Mouse (Mus musculus) CH12.LX (cell line): Measurements from ENCODE around the gene Nudt16l1. TPM values are rescaled to one million over a fixed set of nuclear protein-coding genes. Genes with fewer than 3 reads are reported as not detected.

ENCODE experiments used
- DNase-seq: peaks from one replicate; pipeline ENCODE4 v3.0.0-alpha.2; 2013; ENCODE audit errors: extremely low read depth
- H3K27ac ChIP-seq: 2 replicates; pipeline ENCODE4 v1.5.1; 2012; ENCODE audit warnings: low read depth, mild to moderate bottlenecking, control low read depth, moderate library complexity; ENCODE audit not compliant: insufficient read depth
- H3K27me3 ChIP-seq: replicated peaks from 2 replicates; pipeline ENCODE3; 2012; ENCODE audit warnings: inconsistent platforms
- H3K36me3 ChIP-seq, 2 experiments: replicated peaks in 1 of 2; 2 replicates each; pipeline versions ENCODE3 to v1.6.1; 2012; ENCODE audit warnings: inconsistent platforms in 1 of 2, low read length in 1 of 2, mild to moderate bottlenecking in 1 of 2, mixed read lengths in 1 of 2, moderate library complexity in 1 of 2; ENCODE audit not compliant: control insufficient read depth in 1 of 2, insufficient read depth in 1 of 2
- H3K4me1 ChIP-seq, 2 experiments: 2 replicates each; pipeline ENCODE4 v1.6.1; 2012; ENCODE audit warnings: inconsistent platforms in 1 of 2, moderate library complexity in 1 of 2; ENCODE audit not compliant: insufficient read depth in 2 of 2, control insufficient read depth in 1 of 2
- H3K4me2 ChIP-seq: 2 replicates; pipeline ENCODE4 v1.6.1; 2012; ENCODE audit warnings: low read depth, mild to moderate bottlenecking, control low read depth; ENCODE audit not compliant: poor library complexity, insufficient read depth, severe bottlenecking
- H3K4me3 ChIP-seq, 3 experiments: fragments of 150-350 bp in 1 of 3; sonication (generic) in 1 of 3; replicated peaks in 1 of 3; 2 replicates each; pipeline versions ENCODE3 to v1.5.1; 2011 to 2012; ENCODE audit warnings: low read depth in 2 of 3, low read length in 2 of 3, mild to moderate bottlenecking in 2 of 3, moderate library complexity in 2 of 3, control low read depth in 1 of 3, improper control_type of control experiment in 1 of 3, inconsistent platforms in 1 of 3, mixed read lengths in 1 of 3; ENCODE audit not compliant: poor library complexity in 1 of 3
- H3K79me2 ChIP-seq: replicated peaks from 2 replicates; pipeline ENCODE4 v1.6.1; 2012; ENCODE audit warnings: mild to moderate bottlenecking, moderate library complexity; ENCODE audit not compliant: control insufficient read depth, poor library complexity, insufficient read depth, severe bottlenecking; ENCODE audit errors: extremely low read depth
- H3K9ac ChIP-seq: 2 replicates; pipeline ENCODE4 v1.6.1; 2012; ENCODE audit warnings: low read depth, mild to moderate bottlenecking, control low read depth, moderate library complexity; ENCODE audit not compliant: insufficient read depth
- H3K9me3 ChIP-seq: replicated peaks from 2 replicates; pipeline ENCODE3; 2012; ENCODE audit warnings: low read length, inconsistent platforms, mixed read lengths
- BHLHE40 ChIP-seq: IDR thresholded peaks from 2 replicates; pipeline ENCODE4 v1.6.1; 2011; ENCODE audit warnings: mild to moderate bottlenecking, low read depth, low read length, improper control_type of control experiment
- CHD1 ChIP-seq: IDR thresholded peaks from 2 replicates; pipeline ENCODE4 v1.6.1; 2012; ENCODE audit warnings: low read depth, low read length, improper control_type of control experiment, inconsistent platforms
- CTCF ChIP-seq, 2 experiments: IDR thresholded peaks in 1 of 2; conservative IDR thresholded peaks in 1 of 2; 2 replicates each; pipeline ENCODE4 v1.5.1; 2011 to 2012; ENCODE audit warnings: low read depth in 2 of 2, low read length in 2 of 2, improper control_type of control experiment in 1 of 2, inconsistent platforms in 1 of 2, mild to moderate bottlenecking in 1 of 2, moderate library complexity in 1 of 2
- E2F4 ChIP-seq: IDR thresholded peaks from 2 replicates; pipeline ENCODE4 v1.6.1; 2011; ENCODE audit warnings: low read depth, low read length, improper control_type of control experiment; ENCODE audit not compliant: insufficient replicate concordance
- EP300 ChIP-seq: IDR thresholded peaks from 2 replicates; pipeline ENCODE4 v1.6.1; 2011; ENCODE audit warnings: low read length, improper control_type of control experiment
- ETS1 ChIP-seq: conservative IDR thresholded peaks from 2 replicates; pipeline ENCODE4 v1.6.1; 2012; ENCODE audit warnings: low read depth, mild to moderate bottlenecking, inconsistent platforms, low read length, improper control_type of control experiment, moderate library complexity
- IRF4 ChIP-seq: IDR thresholded peaks from 2 replicates; pipeline ENCODE4 v1.6.1; 2014; ENCODE audit warnings: low read depth, mild to moderate bottlenecking, inconsistent platforms, low read length, improper control_type of control experiment
- JUN ChIP-seq: IDR thresholded peaks from 2 replicates; pipeline ENCODE4 v1.6.1; 2011; ENCODE audit warnings: low read depth, mild to moderate bottlenecking, low read length, improper control_type of control experiment, moderate library complexity; ENCODE audit not compliant: insufficient read depth
- MAFK ChIP-seq: IDR thresholded peaks from 2 replicates; pipeline ENCODE4 v1.6.1; 2011; ENCODE audit warnings: low read length, improper control_type of control experiment; ENCODE audit not compliant: insufficient replicate concordance
- MAZ ChIP-seq: IDR thresholded peaks from 2 replicates; pipeline ENCODE4 v1.6.1; 2012; ENCODE audit warnings: low read depth, mild to moderate bottlenecking, inconsistent platforms, low read length, improper control_type of control experiment, moderate library complexity
- MEF2A ChIP-seq: IDR thresholded peaks from 2 replicates; pipeline ENCODE4 v1.6.1; 2014; ENCODE audit warnings: low read depth, mild to moderate bottlenecking, inconsistent platforms, low read length, improper control_type of control experiment, borderline replicate concordance
- MYC ChIP-seq: IDR thresholded peaks from 2 replicates; pipeline ENCODE4 v1.6.1; 2011; ENCODE audit warnings: low read depth, mild to moderate bottlenecking, improper control_type of control experiment, low read length
- NELFE ChIP-seq: IDR thresholded peaks from 2 replicates; pipeline ENCODE4 v1.6.1; 2011; ENCODE audit warnings: low read depth, low read length, improper control_type of control experiment
- POLR2AphosphoS2 ChIP-seq: IDR thresholded peaks from 2 replicates; pipeline ENCODE4 v1.6.1; 2011; ENCODE audit warnings: low read depth, low read length, improper control_type of control experiment
- RAD21 ChIP-seq: IDR thresholded peaks from 2 replicates; pipeline ENCODE4 v1.6.1; 2011; ENCODE audit warnings: low read depth, mild to moderate bottlenecking, low read length, improper control_type of control experiment, moderate library complexity
- RCOR1 ChIP-seq: conservative IDR thresholded peaks from 2 replicates; pipeline ENCODE4 v1.6.1; 2012; ENCODE audit warnings: low read depth, mild to moderate bottlenecking, inconsistent platforms, low read length, improper control_type of control experiment
- SMC3 ChIP-seq: IDR thresholded peaks from 2 replicates; pipeline ENCODE4 v1.6.1; 2011; ENCODE audit warnings: low read depth, low read length, improper control_type of control experiment
- UBTF ChIP-seq: IDR thresholded peaks from 2 replicates; pipeline ENCODE4 v1.6.1; 2012; ENCODE audit warnings: low read depth, mild to moderate bottlenecking, inconsistent platforms, low read length, improper control_type of control experiment, moderate library complexity
- USF2 ChIP-seq: conservative IDR thresholded peaks from 2 replicates; pipeline ENCODE4 v1.6.1; 2011; ENCODE audit warnings: low read depth, low read length, improper control_type of control experiment
- ZC3H11A ChIP-seq: IDR thresholded peaks from 2 replicates; pipeline ENCODE4 v1.6.1; 2012; ENCODE audit warnings: low read depth, mild to moderate bottlenecking, inconsistent platforms, low read length, improper control_type of control experiment
- ZKSCAN1 ChIP-seq: IDR thresholded peaks from 2 replicates; pipeline ENCODE4 v1.6.1; 2012; ENCODE audit warnings: low read depth, inconsistent platforms, low read length, improper control_type of control experiment, borderline replicate concordance
- ZMIZ1 ChIP-seq: IDR thresholded peaks from 2 replicates; pipeline ENCODE4 v1.6.1; 2012; ENCODE audit warnings: low read depth, mild to moderate bottlenecking, inconsistent platforms, low read length, improper control_type of control experiment
- dilution Hi-C: fragments of 300-500 bp; cut with MboI; formaldehyde crosslinking; loops from 2 replicates; pipeline ENCODE4 v1.14.3; 2020; ENCODE audit warnings: low sequenced_read_pairs; ENCODE audit not compliant: extremely low pct_unique_long_range_greater_than_20kb, extremely low pct_ligation_motif_present
- in situ Hi-C: fragments of 300-500 bp; cut with MboI; formaldehyde crosslinking; loops from 3 replicates; pipeline ENCODE4 v1.14.3; 2019; ENCODE audit warnings: low sequenced_read_pairs, low pct_ligation_motif_present, low pct_unique_long_range_greater_than_20kb, mixed read lengths
- polyA plus RNA-seq: library from polyadenylated mRNA; unstranded; fragments of >175 nt; gene quantifications from 2 replicates; pipeline ENCODE4 v1.2.1, GENCODE M21; 2012; ENCODE audit warnings: low read depth; ENCODE audit not compliant: insufficient read length
- total RNA-seq, 2 experiments: library from RNA; depleted of rRNA; stranded (reverse); fragments of 300-350 nt in 1 of 2; fragments of >200 nt in 1 of 2; gene quantifications; 2 replicates each; pipeline ENCODE4 v1.2.3; 2012 to 2014

Gene Nudt16l1
- total and polyA plus RNA-seq, 3 experiments, result 36.3 to 101 (median 65.7) TPM

DNA sequence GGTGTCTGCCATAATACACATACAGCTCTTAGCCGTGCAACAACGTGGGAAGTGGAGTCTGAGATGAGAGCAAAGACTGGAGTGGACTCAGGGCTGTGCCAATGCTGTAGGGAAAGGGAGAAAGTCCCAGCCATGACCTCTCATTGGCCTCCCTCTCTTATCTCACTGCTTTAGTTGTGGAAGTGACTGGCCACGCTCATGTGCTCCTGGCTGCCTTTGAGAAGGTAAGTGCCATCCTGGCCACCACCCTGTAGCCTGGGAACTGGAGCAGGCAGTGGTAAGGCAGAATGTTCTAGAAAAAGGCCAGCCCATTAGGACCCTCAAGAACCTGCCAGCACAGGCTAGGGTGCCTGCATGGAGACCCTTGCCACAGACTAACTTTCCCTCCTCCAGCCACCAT is 22.6 kb upstream of the Nudt16l1 start:
- in situ Hi-C loops, result loop anchor here (5.0 kb wide), 1 partner anchor 44 kb away; no protein-coding TSS in a partner anchor
- Histone ChIP-seq H3K36me3 (peaks cover 15 to 39% of the 10 kb centered on the region in 2 experiments), H3K9me3 (no peaks in the 10 kb centered on the region), H3K4me3 (no peak overlapping the region), H3K27me3 (no peaks in the 10 kb centered on the region), H3K9ac (no peak overlapping the region), H3K79me2 (no peaks in the 10 kb centered on the region), H3K4me1 (peaks cover 18 to 32% of the 10 kb centered on the region in 2 experiments), H3K4me2 (no peak overlapping the region), H3K27ac (no peak overlapping the region)
- TF ChIP-seq MEF2A (no peak), EP300 (no peak), RCOR1 (no peak), ZC3H11A (no peak), ZKSCAN1 (no peak), NELFE (no peak), MAFK (no peak), SMC3 (no peak), CTCF (conservative IDR thresholded peaks at IDR 0.05 in 1 of 2, IDR thresholded peaks at IDR 0.05 in 1 of 2; ENCODE audit: low read depth in 2 of 2, low read length in 2 of 2) (no peak), USF2 (no peak), JUN (no peak), BHLHE40 (no peak), ETS1 (no peak), ZMIZ1 (no peak), RAD21 (no peak), E2F4 (no peak), CHD1 (no peak), IRF4 (no peak), MAZ (no peak), UBTF (no peak)
- dilution Hi-C loops, result no loop called here
- DNase-seq, result no peak

DNA sequence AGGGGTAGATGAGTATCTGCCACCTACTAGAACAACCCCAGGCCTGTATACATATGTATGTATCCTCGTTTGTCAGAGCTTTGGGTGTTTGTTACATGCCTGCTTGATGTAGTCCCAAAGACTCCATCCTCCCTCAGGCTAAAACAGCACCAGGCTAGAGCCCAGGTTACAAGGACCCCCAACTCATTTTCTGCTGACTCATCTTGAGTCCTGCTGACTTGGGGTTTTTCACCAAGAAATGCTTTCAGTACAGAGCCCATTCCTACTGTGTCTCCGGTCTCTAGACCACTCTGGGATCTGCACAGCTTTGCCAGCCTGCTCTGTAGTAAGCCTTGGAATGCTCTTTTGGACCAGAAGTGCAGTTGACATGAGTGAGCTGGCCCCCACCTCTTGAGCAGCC is 22.0 kb upstream of the Nudt16l1 start:
- H3K36me3 ChIP-seq, result peaks cover 13 to 38% of the 10 kb centered on the region in 2 experiments
- dilution Hi-C loops, result no loop called here
- H3K9me3 ChIP-seq, result no peaks in the 10 kb centered on the region
- DNase-seq, result no peak
- H3K4me2 ChIP-seq, result no peak overlapping the region
- H3K9ac ChIP-seq, result no peak overlapping the region
- no peaks in the 10 kb centered on the region for H3K79me2 ChIP-seq
- no peak overlapping the region for H3K4me3 ChIP-seq
- no peak overlapping the region for H3K27ac ChIP-seq
- H3K4me1 ChIP-seq, result peaks cover 13 to 26% of the 10 kb centered on the region in 2 experiments
- in situ Hi-C loops, result loop anchor here (5.0 kb wide), 1 partner anchor 44 kb away; no protein-coding TSS in a partner anchor
- no peaks in the 10 kb centered on the region for H3K27me3 ChIP-seq
- no peak for TF ChIP-seq POLR2AphosphoS2
- TF ChIP-seq MAFK, result peak; percentile 68; the same call in 1 of the 2 replicates
- no peak for TF ChIP-seq MYC
